Mouse (Mus musculus): ENCODE measurements around the gene Dph5. TPM values are rescaled to one million over a fixed set of nuclear protein-coding genes. Genes with fewer than 3 reads are reported as not detected.

Gene Dph5
- total RNA-seq, 2 experiments from 2014 or later: 6.5 to 6.6 TPM

GRCm38 (mm10) chr3:115952356-115952755, 64.7 kb downstream of the Dph5 start:
- no peak for DNase-seq

GRCm38 (mm10) chr3:115953088-115953487, 65.5 kb downstream of the Dph5 start:
- no peak for DNase-seq

GRCm38 (mm10) chr3:115957223-115957622, 69.6 kb downstream of the Dph5 start:
- DNase-seq: no peak

GRCm38 (mm10) chr3:115961311-115962027, 73.8 kb downstream of the Dph5 start:
- DNase-seq: no peak

- no peak for DNase-seq
These were observed 74.4 kb downstream of the Dph5 start for GRCm38 (mm10) chr3:115962028-115962415.

GRCm38 (mm10) chr3:115963597-115963996, 76.0 kb downstream of the Dph5 start:
- no peak for DNase-seq

- no peak for DNase-seq
These were observed 76.4 kb downstream of the Dph5 start for GRCm38 (mm10) chr3:115964071-115964470.

- DNase-seq: peak; percentile 72
These were observed 81.3 kb downstream of the Dph5 start for GRCm38 (mm10) chr3:115968745-115969530.

GRCm38 (mm10) chr3:115971045-115971785, 83.6 kb downstream of the Dph5 start:
- no peak for DNase-seq

- DNase-seq: no peak
These were observed 84.4 kb downstream of the Dph5 start for GRCm38 (mm10) chr3:115971891-115972646.

GRCm38 (mm10) chr3:115974228-115974627, 86.6 kb downstream of the Dph5 start:
- DNase-seq: no peak

- DNase-seq: no peak
These were observed 87.4 kb downstream of the Dph5 start for GRCm38 (mm10) chr3:115974995-115975394.

- no peak for DNase-seq
These were observed 91.4 kb downstream of the Dph5 start for GRCm38 (mm10) chr3:115979000-115979399.

- DNase-seq: no peak
These were observed 95.6 kb downstream of the Dph5 start for GRCm38 (mm10) chr3:115983217-115983616.

Small RNAs within 50 kb of the gene (microRNA-seq; reads per million reads assigned to microRNA genes)
- gene Mir669n (ENCODE audit: borderline replicate concordance in 2 of 2): 0 reads per million in 2 experiments

Other genes starting within 250 kb of the Dph5 start
- 10 to 100 TPM; 17.0 to 18.8 TPM for gene S1pr1, start 172.8 kb upstream of the Dph5 start, total RNA-seq (2021)
- 1 to 10 TPM; 7.4 to 8.9 TPM for gene Slc30a7, start 119.6 kb downstream of the Dph5 start, total RNA-seq (2021)
- 1 to 10 TPM; 8.7 to 8.8 TPM for gene Extl2, start 119.6 kb downstream of the Dph5 start, total RNA-seq (2021)
- gene Vcam1, start 241.9 kb downstream of the Dph5 start, total RNA-seq (2021): 1 to 10 TPM; 3.0 to 4.7 TPM